ENCODE assay signal across 27 mouse cellular contexts in the genomic region with DNA sequence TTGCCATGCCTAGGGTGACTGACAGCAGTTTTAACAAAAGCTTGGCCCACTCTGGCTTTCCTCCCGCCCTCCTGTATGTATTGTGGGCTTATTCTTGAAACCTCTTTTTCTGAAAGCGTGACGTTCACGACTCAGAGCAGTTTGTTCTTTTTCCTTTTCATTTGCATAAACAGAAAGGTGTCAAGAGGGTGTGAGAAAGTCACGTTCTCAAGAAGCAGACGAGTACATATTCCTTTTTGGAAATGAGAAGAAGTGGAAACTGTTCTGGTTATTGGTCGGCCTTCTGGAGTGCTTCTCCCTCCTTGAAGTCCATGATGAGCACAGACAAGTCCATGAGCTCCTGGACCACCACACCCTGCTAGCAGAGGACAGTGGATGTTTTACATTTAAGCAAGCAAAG. TPM values are rescaled to one million over a fixed set of nuclear protein-coding genes. Genes with fewer than 3 reads are reported as not detected.
"Had no signal": no experiment of that assay in that cellular context is flagged by ENCODE, and none has a peak within 500 bp of the region (broad histone marks: within the 10 kb centered on the region; RNA-seq: fewer than 3 reads in every experiment).

No protein-coding gene starts in this region.

- H3K9ac ChIP-seq: lung, embryonic 14.5 days; midbrain, embryonic 12.5 days; neural tube, embryonic 13.5 days; neural tube, embryonic 15.5 days had no signal

- H3K4me2 ChIP-seq: lung, embryonic 14.5 days; midbrain, embryonic 12.5 days; neural tube, embryonic 13.5 days; neural tube, embryonic 15.5 days had no signal

- H3K27ac ChIP-seq: midbrain, embryonic 10.5 days; midbrain, embryonic 12.5 days; neural tube, embryonic 13.5 days; neural tube, embryonic 15.5 days had no signal

- DNase-seq: lung, adult 18-20 months; lung, embryonic 14.5 days; lung, postnatal 10 days; lung, postnatal 4 days; midbrain, embryonic 14.5 days; retina, postnatal 1 day; right cerebral cortex, postnatal 25 days; right cerebral cortex, postnatal 4 days; spleen, adult 18-20 months; thymus, adult 2 months; thymus, postnatal 25 days; thymus, postnatal 4 days had no signal

- H3K4me1 ChIP-seq: midbrain, embryonic 10.5 days; neural tube, embryonic 13.5 days; neural tube, embryonic 15.5 days had no signal

- H3K27me3 ChIP-seq: midbrain, embryonic 12.5 days; neural tube, embryonic 13.5 days; neural tube, embryonic 15.5 days had no signal

- ATAC-seq: midbrain, embryonic 16.5 days had no signal

- H3K4me3 ChIP-seq: midbrain, embryonic 10.5 days; midbrain, embryonic 12.5 days; myocyte; neural tube, embryonic 13.5 days; neural tube, embryonic 15.5 days had no signal

- H3K9me3 ChIP-seq: midbrain, embryonic 10.5 days; midbrain, embryonic 12.5 days; neural tube, embryonic 13.5 days; neural tube, embryonic 15.5 days had no signal

- H3K36me3 ChIP-seq: midbrain, embryonic 10.5 days; midbrain, embryonic 12.5 days; neural tube, embryonic 13.5 days; neural tube, embryonic 15.5 days had no signal

RNA-seq across cellular contexts. Expression of gene Gm21905, which starts 9.3 kb away (rescaled TPM):
- total RNA-seq: megakaryocyte, adult 5-6 weeks; megakaryocyte-erythroid progenitor cell, adult 5-6 weeks had no signal
- polyA plus RNA-seq: lung, embryonic 14.5 days; lung, embryonic 16.5 days; midbrain, embryonic 10.5 days; midbrain, embryonic 12.5 days; midbrain, embryonic 14.5 days; midbrain, embryonic 16.5 days; myocyte; neural tube, embryonic 11.5 days; neural tube, embryonic 13.5 days; neural tube, embryonic 15.5 days; small intestine, adult 2 months; stomach, embryonic 14.5 days; stomach, embryonic 16.5 days; testis, adult 2 months; thymus, adult 2 months; urinary bladder, adult 2 months had no signal

RNA-seq across cellular contexts. Expression of gene Gm5108, which starts 14.0 kb away (rescaled TPM):
- total RNA-seq: megakaryocyte, adult 5-6 weeks; megakaryocyte-erythroid progenitor cell, adult 5-6 weeks had no signal
- polyA plus RNA-seq: lung, embryonic 14.5 days; lung, embryonic 16.5 days; midbrain, embryonic 10.5 days; midbrain, embryonic 12.5 days; midbrain, embryonic 14.5 days; midbrain, embryonic 16.5 days; myocyte; neural tube, embryonic 11.5 days; neural tube, embryonic 13.5 days; neural tube, embryonic 15.5 days; small intestine, adult 2 months; stomach, embryonic 14.5 days; stomach, embryonic 16.5 days; thymus, adult 2 months; urinary bladder, adult 2 months had no signal
